Mouse (Mus musculus) embryonic fibroblast, embryonic 13.5 days (primary cell): ENCODE data around the gene Tnrc6a. TPM values are rescaled to one million over a fixed set of nuclear protein-coding genes. Genes with fewer than 3 reads are reported as not detected.

Source experiments
- H3K27ac ChIP-seq: 2 replicates; pipeline ENCODE4 v1.5.1; 2012; ENCODE audit warnings: low read length, control low read depth, inconsistent platforms; ENCODE audit not compliant: insufficient read depth
- H3K4me1 ChIP-seq: 2 replicates; pipeline ENCODE4 v1.6.1; 2011; ENCODE audit warnings: low read length; ENCODE audit not compliant: control insufficient read depth, insufficient read depth
- H3K4me3 ChIP-seq: 2 replicates; pipeline ENCODE4 v1.5.1; 2011; ENCODE audit warnings: mild to moderate bottlenecking, control low read depth, low read length; ENCODE audit not compliant: insufficient read depth
- CTCF ChIP-seq: IDR thresholded peaks from 2 replicates; pipeline ENCODE4 v1.5.1; 2011; ENCODE audit warnings: mild to moderate bottlenecking, control low read depth, low read length, moderate library complexity, borderline replicate concordance; ENCODE audit not compliant: insufficient read depth
- POLR2A ChIP-seq: IDR thresholded peaks from 2 replicates; pipeline ENCODE4 v1.6.1; 2011; ENCODE audit warnings: low read depth, mild to moderate bottlenecking, control low read depth, low read length, moderate library complexity
- polyA plus RNA-seq: library from polyadenylated mRNA; stranded (reverse); fragments of >200 nt; gene quantifications from 2 replicates; pipeline ENCODE4 v1.2.4, GENCODE M21; 2011; ENCODE audit warnings: low read depth; ENCODE audit not compliant: missing spikeins, insufficient read length

Tnrc6a gene
- polyA plus RNA-seq, 1 experiment: 77.1 TPM

DNA sequence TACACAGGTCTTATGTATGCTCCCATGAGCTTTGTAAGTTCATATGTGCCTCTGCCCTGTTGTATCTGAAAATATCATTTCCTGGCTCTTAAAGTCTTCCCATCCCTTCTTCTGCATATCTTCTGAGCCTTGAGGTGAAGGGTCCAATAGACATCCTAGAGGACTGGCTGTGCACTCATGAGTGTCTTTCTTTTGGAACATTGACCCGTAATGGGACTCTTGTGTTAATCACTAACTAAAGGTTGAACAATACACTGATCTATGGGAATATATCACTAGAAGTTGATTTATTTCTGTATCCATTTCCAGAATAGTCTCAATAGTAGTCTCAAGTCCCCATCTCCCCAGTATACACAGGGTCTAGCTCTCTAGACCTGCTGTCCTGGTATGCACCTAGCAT, 61.2 kb downstream of the Tnrc6a start:
- TF ChIP-seq POLR2A: no peak
- Histone ChIP-seq H3K4me1 (no peaks in the 10 kb centered on the region), H3K27ac (no peak overlapping the region), H3K4me3 (no peak overlapping the region)

DNA sequence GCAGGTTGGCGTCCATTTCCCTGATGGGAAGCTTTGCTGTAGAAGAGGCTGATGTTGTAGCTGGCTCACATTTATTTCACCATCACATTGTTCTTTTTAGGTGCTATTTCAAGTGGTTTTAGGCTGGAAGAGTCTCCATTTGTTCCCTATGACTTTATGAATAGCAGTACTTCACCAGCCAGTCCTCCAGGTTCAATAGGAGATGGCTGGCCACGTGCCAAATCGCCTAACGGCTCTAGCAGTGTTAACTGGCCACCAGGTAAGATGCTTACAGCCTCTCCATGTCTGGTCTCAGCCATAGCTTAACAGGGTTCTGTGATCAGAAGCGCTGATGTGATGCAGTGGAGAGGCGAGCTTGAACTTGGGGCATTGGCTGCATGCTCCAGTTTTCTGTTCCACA, 62.8 kb downstream of the Tnrc6a start:
- Histone ChIP-seq H3K27ac (no peak overlapping the region), H3K4me3 (no peak overlapping the region)
- TF ChIP-seq CTCF: no peak
- TF ChIP-seq POLR2A: no peak

GRCm38 (mm10) chr7:123187246-123187645, 63.6 kb downstream of the Tnrc6a start:
- Histone ChIP-seq H3K4me3 (no peak overlapping the region), H3K4me1 (no peaks in the 10 kb centered on the region), H3K27ac (no peak overlapping the region)
- no peak for TF ChIP-seq POLR2A
- no peak for TF ChIP-seq CTCF

More for the DNA sequence above, 62.8 kb downstream of the Tnrc6a start:
- no peaks in the 10 kb centered on the region for H3K4me1 ChIP-seq

DNA sequence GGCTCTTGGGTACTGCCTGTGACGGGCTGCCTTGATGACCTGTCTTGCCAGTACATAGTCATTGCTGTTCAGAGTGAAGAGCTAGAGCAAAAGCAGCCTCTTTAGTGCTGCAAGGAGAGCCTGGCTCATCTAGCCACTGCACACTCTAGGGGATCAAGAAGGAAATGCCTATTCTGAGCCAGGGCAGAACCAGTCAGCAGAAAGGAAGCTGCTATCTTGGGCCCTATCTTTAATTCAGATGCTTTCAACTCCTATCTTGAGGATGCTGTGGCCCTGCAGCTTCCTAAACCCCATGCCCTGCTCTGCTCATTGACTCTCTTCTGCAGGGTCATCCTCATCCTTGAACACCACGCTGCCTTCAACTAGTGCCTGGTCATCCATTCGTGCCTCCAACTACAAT, 64.8 kb downstream of the Tnrc6a start:
- TF ChIP-seq CTCF (no peak), POLR2A (no peak)

GRCm38 (mm10) chr7:123189762-123190161, 66.1 kb downstream of the Tnrc6a start:
- no peak overlapping the region for H3K4me3 ChIP-seq
- H3K4me1 ChIP-seq: no peaks in the 10 kb centered on the region
- TF ChIP-seq CTCF (no peak), POLR2A (no peak)
- no peak overlapping the region for H3K27ac ChIP-seq

More for the DNA sequence above, 64.8 kb downstream of the Tnrc6a start:
- no peaks in the 10 kb centered on the region for H3K4me1 ChIP-seq
- H3K4me3 ChIP-seq: no peak overlapping the region
- no peak overlapping the region for H3K27ac ChIP-seq

DNA sequence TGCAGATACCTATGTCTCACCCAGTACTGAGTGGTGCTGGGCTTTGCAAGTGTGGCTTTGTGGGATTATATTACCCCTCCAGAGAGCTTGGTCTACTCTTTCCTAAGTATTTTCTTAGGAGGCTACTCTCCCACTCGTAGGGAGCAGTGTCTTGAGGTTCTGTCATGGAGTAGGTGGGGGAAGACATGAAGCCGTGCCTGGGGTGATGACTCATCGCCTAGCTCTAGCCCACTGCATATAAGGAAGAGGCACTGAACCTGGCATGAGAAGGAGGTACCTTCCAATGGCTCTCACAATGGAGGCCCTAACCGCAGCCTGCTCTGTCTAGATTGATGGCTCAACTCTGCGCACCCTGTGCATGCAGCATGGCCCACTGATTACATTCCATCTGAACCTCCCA, 68.0 kb downstream of the Tnrc6a start:
- Histone ChIP-seq H3K27ac (no peak overlapping the region), H3K4me3 (no peak overlapping the region), H3K4me1 (no peaks in the 10 kb centered on the region)
- no peak for TF ChIP-seq POLR2A
- no peak for TF ChIP-seq CTCF

DNA sequence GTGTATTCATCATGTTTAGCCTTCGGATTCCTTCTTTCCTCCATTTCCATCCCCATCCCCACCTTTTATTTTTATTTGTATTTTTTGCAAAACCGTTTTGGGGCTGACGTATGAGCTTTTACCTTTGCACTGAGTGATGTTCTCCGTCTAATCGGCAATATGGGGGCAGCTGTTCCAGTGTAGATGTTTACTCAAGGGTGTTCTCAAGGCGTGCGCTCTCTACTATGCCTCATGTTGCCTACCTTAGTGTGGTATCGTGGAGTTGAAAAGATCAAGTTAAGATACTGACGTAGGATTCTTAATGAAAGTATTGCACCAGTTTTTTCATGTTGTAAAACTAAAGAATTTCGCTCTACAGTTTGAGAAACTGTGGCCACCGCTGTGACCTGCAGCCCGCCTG, 69.5 kb downstream of the Tnrc6a start:
- Histone ChIP-seq H3K4me1 (no peaks in the 10 kb centered on the region), H3K27ac (no peak overlapping the region), H3K4me3 (no peak overlapping the region)
- TF ChIP-seq CTCF (no peak), POLR2A (no peak)

DNA sequence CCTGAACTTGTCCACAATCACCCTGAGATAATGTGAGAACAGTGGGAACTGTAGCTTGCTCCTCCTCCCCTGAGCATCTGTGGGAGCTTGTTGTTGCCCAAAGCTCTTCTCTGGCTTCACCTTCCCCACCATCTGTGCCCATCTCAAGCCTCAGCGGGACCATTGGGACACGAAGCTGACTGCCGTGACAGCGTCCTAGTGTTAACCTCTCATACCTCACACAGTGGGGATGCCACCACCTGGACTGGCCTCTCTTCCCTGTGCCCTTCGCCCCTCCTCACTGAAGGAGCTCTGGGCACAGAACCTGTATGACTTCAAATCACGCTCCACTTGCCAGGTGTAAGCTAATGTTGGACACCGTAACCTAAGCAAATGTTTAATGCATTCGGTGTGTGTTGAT, 71.0 kb downstream of the Tnrc6a start:
- no peak overlapping the region for H3K4me3 ChIP-seq
- no peak overlapping the region for H3K27ac ChIP-seq
- H3K4me1 ChIP-seq: no peaks in the 10 kb centered on the region
- TF ChIP-seq POLR2A (no peak), CTCF (no peak)

- no peak for TF ChIP-seq CTCF
- TF ChIP-seq POLR2A: no peak
Observed at GRCm38 (mm10) chr7:123196432-123196831, 72.7 kb downstream of the Tnrc6a start.

DNA sequence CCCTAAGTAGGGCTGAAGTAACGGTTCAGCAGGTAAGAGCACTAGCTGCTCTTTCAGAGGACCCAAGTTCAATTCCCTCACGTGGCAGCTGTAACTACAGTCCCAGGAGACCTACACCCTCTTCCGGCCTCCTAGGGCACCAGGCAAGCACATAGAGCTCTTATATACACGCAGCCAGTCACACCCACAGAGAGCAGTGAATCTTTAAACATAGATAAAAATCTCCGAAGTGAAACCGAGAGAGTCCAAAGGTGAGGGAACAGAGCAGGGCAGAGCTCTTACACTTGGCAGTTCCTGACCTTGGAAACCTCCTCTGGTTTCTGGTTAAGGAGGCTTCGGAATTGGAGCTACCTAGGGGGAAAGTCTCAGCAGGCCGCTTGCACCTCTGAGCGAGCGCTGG, 75.0 kb downstream of the Tnrc6a start:
- no peak overlapping the region for H3K4me3 ChIP-seq

More at GRCm38 (mm10) chr7:123196432-123196831, 72.7 kb downstream of the Tnrc6a start:
- no peak overlapping the region for H3K27ac ChIP-seq
- H3K4me3 ChIP-seq: no peak overlapping the region
- H3K4me1 ChIP-seq: no peaks in the 10 kb centered on the region

DNA sequence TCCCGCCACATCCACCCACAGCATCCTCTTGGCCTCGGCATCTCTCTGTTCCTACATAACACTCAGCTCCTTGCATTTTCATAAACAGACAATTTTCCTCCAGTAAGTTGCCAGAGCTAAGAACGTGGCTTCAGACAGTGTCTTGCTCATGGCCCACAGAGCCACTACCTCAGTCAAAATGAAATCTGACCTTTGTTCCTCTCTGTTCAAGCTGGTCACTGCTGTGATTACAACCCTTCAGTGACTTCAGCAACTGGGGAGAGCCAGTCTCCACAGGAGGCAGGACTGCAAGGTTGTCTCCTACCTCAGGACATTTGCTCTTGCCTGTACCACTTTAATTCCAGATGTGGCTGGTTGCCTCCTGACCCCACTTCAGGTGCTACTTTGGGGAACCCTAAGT, 75.5 kb downstream of the Tnrc6a start:
- no peak overlapping the region for H3K27ac ChIP-seq
- no peak overlapping the region for H3K4me3 ChIP-seq
- no peak for TF ChIP-seq CTCF
- TF ChIP-seq POLR2A: no peak
- H3K4me1 ChIP-seq: no peaks in the 10 kb centered on the region

More for the DNA sequence above, 75.0 kb downstream of the Tnrc6a start:
- no peak overlapping the region for H3K27ac ChIP-seq
- TF ChIP-seq CTCF (no peak), POLR2A (no peak)
- no peaks in the 10 kb centered on the region for H3K4me1 ChIP-seq
